Mouse (Mus musculus): ENCODE data around the gene Slit3. TPM values are rescaled to one million over a fixed set of nuclear protein-coding genes. Genes with fewer than 3 reads are reported as not detected.

The Slit3 gene
- polyA plus RNA-seq, 3 experiments from 2014 or later = not detected

DNA sequence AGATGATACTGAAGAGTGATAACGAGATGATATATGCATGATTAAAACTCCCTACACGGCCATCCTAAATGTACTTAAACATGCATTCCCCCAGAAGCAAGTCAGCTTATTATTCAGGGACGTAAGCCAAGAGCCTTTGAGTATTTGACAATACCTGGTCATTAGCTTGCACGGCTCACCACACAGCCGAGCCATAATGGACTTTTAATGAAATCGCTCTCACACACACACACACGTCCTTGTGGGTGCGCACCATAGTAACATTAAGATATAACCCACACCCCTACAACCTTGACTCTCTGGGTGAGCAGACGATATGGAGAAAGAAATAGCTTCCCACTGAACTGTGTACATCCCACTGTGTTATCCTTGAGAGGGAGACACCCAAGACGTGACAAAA, 82.6 kb downstream of the Slit3 start:
- ATAC-seq = no peak

DNA sequence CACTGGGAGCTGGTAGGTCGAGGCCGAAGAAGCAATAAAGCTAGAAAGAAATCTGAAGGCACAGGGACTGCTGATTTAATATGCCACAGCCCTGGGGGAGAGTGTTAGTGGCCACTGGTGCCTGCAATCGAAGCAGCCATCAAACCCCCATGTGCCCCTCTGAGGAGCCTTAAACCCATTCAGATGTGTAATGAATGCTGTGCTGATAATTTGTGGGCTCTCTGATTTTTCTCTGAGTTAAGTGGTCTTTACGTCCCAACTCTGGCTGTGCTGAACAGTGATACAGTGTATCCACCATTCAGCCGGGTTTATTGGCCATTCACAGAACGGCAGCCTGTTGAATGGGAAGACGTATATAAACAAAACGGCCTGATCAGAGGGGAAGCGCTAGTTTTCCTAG, 83.1 kb downstream of the Slit3 start:
- ATAC-seq = no peak

DNA sequence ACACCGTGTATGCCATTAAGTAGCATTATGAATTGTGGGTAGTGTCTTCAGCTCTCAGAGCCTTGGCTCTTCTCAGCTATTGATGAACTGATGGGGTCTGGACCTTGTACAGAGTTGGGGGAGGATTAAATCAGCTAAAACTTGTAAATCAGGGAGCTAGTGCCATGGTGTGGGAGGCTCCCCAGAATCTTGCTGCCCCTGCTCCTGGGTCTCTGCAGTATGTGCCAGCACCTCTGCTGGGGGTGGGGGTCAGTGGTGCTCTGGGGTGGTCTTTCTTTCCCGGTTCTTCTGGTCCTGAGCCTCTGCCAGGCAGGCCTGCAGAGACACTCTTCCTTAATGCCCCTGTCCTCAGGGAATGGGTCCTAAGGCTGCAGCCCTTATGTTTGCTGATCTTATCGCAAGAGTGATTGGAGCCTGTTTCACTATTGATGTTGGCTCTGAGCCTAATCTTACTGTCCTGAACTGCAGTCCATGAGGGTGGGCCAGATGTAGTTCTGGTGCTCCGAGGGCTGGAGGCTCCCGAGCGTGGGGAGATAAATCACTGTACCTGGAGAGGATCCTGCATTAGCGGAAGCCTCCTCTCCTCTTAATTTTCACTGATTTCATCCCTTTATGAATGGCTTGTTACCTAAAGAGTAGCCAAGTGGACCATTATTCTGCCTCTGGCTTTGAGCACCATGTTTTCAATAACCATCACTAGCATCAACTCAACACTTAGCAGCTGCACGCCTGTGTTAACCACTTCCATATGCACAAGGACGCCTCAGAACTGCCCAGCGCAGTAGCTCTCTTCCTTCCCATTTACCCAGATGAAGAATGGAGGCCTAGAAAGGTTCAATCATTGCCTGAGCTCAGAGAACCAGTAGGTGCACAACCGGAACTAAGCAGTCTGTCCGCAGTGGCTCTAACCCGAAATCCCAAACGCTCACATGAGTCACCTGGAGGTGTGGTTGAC, 90.0 kb downstream of the Slit3 start:
- no peak for ATAC-seq

DNA sequence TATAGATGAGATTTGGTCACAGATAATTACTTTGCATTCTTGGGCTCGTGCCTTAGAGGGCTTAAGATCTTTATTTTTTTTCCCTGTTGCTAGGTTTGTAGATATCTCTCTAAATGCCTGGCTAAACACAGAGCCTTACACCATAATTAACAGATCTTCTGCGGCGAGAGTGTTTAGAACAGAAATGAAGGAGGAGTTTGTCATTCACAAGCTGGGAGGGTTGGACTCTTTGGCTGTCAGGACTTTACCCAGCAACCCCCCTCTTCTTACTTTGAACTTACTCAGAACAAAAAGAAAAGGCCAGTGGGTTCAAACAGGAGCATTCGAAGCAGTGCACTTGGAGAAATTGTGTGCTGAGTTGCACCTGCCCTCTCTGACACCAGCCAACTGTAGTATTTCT, 103.0 kb downstream of the Slit3 start:
- ATAC-seq = no peak

DNA sequence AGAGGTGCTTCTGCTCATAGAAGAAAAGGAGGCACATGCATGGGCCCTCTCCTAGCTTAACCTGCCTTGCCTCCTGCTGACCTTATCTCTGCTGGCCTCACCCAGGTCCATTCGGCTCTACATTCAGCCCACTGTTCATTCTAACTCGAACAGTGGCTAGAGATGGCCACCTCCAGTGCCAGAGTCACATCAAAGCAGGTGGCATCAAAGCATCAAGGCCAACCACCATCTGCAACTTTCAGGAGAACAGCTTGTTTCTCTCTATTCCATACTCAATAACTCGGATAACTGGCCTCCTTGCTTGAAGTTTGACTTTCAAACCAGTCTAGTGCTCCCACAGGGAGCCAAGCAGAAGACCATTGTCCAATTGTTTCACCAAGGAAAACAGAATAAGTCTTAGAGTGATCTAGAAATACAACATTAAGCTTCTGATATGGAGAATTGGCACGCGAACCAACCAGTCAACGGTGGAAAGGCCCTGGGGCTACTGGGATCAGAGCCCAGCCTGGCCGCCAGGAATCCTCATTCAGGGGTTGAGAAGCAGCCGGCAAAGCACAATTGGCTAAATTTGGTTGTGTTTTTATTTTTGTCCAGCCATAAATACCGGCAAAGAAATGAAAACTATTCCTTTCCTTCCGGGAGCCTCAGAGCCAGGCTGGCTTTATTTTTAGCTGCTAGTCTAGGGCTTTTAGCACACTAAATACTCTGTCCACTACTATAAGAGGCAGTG, 110.5 kb downstream of the Slit3 start:
- ATAC-seq = no peak

DNA sequence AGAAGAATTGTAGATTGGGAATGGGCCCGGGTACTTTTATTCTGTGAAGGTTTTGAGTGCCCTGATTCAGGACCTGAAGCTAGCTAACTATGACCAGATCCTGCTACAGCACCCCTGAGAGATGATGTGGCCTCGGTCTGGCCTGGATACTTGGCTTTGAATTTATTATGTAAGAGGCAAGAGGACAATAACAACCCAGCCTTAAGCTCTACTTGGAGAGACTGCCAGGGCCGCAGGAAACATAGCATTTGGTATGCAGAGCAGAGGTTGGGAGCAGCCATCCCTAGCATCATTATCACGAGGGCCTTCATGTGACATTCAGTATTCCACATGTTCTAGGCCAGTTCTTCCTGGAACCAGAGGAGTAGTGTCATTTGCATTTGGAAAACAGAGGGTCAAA, 111.3 kb downstream of the Slit3 start:
- ATAC-seq = no peak

DNA sequence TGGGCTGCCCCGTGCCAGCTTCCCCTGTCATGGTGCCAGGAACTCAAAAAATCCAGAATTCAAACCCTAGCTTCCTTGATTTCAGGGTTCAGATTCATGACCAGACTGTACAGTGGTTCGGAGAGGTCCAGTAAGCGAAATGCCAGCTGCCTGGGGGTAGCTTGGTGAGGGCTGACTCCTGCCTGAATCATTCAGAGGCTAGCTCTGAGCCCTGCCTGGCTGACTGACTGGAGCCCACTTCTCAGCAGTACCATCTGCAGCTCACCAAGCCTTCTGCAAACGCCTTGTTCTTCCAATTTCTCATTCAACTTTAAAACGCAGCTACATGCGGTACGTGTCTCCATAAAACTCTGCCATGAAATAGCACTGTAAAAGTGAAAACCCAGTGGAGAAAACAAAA, 120.4 kb downstream of the Slit3 start:
- no peak for ATAC-seq

DNA sequence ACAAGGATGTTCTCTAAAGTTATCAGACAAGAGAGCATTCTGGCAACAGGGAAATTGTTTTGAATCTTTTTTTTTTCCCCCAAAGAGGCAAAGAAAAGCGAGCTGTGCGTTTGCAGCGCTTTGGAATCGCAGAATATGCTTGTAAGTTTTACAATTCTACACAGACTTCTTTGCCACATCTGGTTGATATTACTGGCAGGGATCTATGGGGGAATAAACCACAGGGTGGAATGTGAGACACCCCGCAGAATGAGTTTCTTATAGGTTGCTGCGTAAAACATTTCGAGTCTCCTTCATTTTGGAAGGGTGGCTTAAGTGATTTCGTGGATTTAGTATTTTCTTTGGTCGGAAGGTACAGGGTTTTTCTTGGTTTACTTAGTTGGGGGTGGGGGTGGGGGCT, 122.6 kb downstream of the Slit3 start:
- ATAC-seq = no peak

DNA sequence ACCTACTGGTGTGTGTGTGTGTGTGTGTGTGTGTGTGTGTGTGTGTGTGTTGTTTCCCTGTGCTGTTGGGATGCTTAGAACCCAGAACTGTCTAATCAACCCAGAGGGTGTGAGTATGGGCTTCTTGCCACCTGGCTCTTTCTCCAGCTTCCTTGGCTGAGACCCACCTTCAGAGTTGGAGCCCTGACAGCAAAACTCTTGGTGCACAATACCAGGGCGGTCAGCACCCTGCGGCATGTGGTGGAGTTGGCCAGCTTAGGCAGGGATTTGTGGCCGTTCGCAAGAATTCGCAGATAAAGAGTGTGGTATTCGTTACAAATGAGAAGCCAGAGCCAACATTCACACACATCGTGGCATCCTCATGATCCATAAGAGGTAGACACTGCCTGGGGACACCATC, 123.5 kb downstream of the Slit3 start:
- no peak for ATAC-seq

DNA sequence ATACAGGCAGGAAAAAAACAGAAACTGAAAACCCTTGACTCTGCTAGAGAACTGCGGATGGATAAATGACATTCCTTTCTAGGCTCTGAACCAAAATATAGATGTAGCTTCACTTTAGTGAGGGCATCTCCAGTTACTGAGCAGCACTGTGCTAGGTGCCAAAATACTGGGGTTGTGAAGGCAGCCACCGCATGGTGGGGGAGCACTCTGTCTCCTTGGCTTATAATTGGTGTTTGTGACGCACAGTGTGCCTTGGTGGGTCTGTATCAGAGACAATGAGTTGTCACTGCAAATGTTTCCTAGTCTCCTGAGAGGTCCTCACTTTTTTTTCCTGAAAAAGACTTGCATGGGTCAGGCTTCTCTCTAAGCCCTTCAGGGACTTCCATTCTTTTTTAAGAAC, 125.6 kb downstream of the Slit3 start:
- ATAC-seq = no peak

DNA sequence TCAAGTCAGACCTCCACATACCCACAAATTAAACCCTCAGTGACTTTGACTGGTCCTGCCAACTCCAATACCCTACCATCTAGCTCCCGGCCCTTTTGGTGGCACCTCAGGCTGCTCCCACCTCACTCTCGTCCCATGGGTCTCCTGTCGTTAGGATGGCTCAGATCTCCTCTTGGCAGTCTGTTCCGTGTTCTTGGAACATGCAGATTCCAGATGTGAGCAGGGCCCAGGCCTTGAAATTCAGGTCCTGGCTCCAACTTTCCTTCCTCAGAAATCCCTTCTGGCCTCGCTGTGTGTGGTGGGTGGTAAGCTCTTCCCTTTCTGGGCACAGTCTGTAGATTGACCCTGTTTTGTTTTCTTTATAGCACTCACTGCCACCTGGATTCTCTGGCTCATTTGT, 127.1 kb downstream of the Slit3 start:
- ATAC-seq = no peak

DNA sequence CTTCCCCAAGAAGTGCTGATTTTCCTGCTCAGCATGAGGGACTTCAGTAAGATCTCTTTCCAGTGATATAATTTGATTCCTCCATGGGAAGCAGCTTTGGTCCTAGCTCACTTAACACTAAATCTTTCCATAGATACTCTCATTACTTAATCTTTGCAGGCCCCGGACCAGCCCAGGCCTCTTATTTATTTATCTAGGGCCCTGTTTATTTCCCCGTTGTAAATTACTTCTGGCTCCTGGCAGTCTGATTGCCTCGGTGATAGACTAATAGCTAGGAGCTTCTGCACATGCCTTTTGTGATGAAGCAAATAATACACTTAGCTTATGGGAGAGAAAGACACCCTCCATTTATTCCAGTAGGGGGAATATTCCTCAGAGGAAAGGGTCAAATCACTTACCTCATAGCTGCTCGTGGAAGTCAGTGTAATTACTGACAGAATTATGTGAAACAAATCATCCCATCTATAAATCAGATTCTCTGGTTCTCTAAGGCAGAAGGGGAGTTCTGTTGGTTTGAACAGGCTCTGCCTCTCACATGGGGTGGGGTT, 129.9 kb downstream of the Slit3 start:
- no peak for ATAC-seq

DNA sequence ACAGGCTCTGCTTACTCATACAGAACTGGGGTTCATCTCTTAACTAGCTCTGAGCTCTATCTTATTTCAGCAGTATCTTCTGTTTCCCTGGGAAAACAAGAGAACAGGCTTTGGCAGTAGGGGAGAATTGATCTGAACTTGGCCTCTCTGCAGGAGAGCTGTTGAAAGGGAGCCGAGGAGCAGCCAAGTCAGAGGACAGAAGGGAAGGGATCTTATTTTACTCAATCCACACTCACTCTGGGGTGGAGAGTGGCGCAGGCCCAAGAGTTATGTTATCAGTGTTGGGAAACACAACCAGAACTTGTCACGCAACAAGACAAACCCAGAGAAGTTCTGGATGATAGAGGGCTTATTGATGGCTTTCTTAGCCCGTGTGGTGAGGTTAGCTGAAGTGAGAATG, 130.9 kb downstream of the Slit3 start:
- no peak for ATAC-seq

DNA sequence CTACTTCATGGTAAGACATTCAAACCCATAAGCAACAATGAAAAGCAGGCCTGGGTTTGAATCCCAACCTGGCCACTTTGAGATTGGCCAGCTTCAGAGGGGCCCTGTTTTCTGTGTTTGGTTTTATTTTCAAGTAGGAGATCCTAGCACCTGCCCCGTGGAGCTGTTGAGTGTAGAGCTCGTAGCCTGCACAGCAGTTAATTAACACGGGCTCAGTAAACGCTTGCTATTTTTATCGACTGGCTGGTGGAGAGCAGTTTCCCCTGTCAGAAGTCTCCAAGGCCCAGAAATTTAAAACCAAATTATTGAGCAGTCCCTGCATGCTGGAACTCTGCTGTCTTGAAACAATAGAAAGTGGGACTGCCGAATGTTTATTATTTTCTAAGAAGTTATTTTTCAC, 136.3 kb downstream of the Slit3 start:
- no peak for ATAC-seq

DNA sequence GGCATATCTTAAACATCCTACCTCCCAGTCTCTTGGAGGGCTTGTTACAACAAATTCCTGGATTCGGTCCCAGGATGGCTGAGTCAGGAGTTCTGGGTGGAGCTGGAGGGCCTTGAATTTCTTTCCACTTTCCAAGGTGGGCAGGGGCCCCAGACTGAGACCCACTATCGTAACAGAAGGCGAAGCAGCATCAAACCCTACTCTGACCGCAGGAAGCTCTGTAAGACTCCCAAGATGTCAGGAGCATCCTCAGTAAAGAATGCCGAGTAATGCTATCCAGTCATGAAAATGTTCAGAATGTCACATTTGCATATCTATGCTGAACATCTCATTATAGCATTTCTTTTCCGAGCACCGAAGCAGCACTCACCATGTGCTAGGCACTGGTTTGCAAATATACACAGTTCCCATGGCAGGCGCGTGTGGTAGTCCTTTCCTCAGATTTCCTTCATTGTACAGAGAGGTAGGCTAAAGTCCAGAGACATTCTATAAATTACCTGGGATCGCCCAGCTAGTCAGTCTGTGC, 140.6 kb downstream of the Slit3 start:
- ATAC-seq = no peak

DNA sequence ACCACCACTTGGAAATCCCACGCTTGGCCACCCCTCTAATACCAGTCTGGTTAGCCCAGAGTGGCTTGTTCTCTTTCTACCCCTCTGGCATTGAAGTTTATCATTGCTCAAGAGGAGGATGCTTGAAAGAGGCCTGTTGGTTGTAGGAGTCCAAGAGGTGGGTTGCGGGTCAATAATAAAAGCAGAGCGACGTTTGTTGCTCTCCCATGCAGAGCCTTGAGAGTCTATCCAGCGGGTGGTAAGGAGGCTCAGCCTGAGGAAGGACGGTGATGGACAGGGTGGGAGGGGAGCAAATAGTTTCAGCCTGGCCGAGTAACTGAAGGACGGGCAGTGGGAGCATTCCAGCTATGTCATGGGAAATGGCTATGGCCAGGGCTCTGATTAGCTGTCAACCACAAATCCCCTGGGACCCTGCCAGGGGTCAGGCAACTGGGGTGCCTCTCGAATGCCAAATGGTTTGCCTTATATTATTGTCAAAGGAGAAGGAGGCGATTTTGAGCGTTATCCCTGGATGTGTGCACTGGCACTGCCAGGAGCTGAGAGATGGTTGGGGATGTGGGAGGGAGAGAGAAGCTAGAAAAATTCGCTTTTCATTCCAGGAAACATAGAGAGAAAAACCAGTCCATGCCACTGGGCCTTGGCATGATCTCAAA, 141.4 kb downstream of the Slit3 start:
- no peak for ATAC-seq

DNA sequence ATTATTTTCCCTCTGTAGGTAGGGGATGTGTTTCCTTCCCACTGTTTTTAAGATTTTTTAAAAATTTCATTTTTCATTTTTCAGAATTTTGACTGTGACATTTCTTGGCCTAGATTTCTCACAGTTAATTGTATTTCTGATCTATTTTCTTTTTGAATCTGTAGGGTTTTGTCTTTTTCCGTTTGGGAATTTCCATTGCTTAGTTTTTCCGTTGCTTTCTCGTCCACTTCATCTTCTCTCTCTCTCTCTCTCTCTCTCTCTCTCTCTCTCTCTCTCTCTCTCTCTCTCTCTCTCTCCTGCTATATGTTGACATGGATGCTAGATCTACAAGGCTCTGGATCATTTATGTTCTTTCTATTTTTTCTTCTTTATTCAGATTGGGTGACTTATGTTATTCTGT, 143.7 kb downstream of the Slit3 start:
- no peak for ATAC-seq

DNA sequence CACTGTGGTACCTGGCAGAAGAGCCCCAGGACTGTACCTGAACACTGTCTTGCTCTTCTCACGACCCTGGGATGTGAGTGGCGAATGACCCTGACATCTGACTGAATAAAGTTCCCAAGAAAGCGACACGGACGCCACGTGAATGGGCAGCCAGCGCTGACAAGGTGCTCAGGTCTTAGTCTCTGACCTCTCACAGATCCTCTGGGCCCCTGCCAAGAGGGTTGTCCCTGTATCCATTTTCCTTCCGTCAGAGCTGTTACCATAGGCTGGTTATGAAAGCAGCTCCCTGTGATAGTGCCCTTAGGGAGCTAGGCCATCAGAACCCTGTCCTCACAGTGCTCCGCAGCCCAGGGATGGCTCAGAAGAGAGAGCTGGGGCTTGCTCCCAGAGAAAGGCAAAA, 149.4 kb downstream of the Slit3 start:
- ATAC-seq = no peak

DNA sequence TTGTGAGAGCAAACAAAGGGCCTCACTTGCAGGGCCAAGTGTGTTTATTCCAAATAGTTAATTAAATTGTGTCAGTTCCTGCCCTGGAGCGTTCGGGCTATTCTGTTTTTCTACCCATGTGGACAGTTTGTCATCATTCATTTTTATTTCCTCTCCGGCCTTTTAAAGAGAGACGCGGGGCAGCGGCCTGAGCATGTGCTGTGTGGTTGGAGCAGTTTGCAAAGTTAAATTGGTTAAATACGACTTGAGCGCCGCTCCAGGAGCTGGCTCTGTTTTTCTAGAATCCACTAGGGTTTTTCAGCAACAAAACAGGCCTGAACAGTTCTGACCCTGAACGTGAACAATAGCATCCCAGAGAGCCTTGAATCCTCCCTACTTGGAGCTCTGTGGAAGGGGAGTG, 152.4 kb downstream of the Slit3 start:
- ATAC-seq = no peak

DNA sequence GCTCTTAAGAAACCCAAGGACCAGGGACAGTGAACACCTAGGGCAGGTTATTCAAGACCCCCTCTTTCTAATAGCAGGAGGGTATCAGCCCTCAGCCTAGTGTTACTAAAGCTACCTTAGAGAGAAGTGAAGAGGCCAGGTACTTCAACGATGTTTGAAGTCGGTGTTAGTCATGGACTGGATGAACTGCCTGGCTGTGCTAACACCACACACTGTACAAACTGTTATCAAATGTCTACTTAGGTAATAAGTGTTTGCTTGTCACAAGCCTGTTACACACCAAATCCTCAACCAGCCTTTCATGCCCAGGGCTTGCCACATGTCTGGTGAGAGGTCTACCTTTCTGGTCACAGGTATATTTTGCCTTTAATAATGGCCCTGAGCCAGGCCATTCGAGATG, 153.0 kb downstream of the Slit3 start:
- no peak for ATAC-seq

DNA sequence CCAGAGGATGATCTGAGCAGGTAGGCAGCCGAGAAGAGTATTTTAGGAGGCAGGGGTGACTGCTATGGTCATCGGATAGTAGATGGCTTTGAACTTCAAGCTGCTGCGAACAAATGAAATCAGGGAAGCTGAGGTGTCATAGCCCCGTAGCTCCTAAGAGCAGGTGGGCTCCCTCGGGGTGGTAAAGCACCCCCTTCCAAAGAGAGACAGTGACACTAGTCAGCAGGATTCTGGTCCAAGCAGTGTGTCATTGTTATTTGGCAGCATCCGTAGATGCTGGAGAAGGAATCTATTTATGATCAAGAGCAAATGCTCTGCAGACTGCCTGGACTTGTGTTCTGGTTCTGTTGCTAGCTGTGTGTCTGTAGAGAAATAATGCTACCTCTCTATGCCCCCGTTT, 154.3 kb downstream of the Slit3 start:
- ATAC-seq = no peak

DNA sequence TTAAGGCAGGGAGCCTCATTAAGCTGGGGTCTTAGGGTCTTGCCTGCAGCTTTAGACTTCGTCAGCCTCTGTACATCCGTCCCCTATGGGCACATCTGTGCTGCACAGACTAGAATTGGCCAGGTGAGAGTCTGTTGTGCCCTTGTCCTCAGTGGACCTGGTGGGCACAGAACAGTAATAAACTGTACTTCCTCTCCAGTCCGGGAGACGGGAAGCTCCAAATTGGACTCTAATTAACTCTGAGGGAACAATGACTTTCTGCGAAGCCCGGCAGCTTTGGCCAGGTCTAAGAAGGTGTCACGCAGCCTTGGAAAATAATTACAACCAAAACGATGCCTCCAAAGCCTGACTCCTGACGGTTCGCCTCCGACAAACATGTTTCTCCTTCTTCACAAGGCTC, 155.0 kb downstream of the Slit3 start:
- no peak for ATAC-seq

DNA sequence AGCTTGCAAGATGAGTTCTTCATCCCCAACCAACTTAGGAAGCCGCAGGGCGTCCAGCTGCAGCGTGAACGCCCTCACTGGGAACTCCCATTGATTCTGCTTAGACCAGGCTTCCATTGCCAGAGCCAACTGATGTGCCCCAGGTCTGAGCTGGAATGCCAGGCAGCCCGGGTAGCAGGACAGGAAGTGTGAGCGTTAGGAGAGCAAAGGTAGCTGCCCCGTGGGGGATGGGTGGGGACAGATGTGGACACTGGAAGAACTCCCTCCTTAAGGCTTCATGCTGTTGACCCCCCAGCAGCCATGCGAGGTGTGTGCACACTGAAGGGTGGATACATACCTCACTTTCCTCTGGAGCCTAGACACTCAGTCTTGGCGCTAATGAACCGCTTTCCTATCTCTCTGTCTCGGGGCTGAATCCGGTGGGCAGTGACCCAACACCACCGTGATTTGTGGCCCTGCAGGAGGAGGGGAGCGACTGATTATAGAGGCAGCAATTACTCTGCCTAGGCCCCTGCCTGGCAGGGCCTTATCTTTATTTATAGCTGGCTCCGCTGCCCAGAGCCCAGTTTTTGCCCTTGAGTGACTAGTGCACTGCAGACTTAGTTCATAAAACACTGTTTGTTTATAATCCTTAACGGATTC, 157.2 kb downstream of the Slit3 start:
- ATAC-seq = no peak
